Mouse (Mus musculus): ENCODE data around the gene Ccdc146. TPM values are rescaled to one million over a fixed set of nuclear protein-coding genes. Genes with fewer than 3 reads are reported as not detected.

The Ccdc146 gene
- 1 to 10 TPM; 3.0 to 3.6 TPM for total RNA-seq (2021)

GRCm38 (mm10) chr5:21424614-21425602 is at the start of gene Ccdc146, which contains the start of gene Fam185a:
Gene Ccdc146 (minus strand): TSS chr5:21424677.
Gene Fam185a (plus strand): TSS chr5:21424958.
- intact Hi-C loops (cut with DNase I) = loop anchor here (10.0 kb wide), 2 partner anchors 310 to 540 kb away; partner anchors contain the start of genes Phtf2, Pmpcb and Tmem60
- DNase-seq (ENCODE audit: low spot score) = peak; percentile 93

GRCm38 (mm10) chr5:21468100-21468499 is 43.6 kb upstream of the Ccdc146 start:
- DNase-seq (ENCODE audit: low spot score) = no peak
- intact Hi-C loops (cut with DNase I) = no loop called here

- intact Hi-C loops (cut with DNase I) = no loop called here
- no peak for DNase-seq (ENCODE audit: low spot score)
Measured at GRCm38 (mm10) chr5:21467387-21467786, 42.9 kb upstream of the Ccdc146 start.

- no peak for DNase-seq (ENCODE audit: low spot score)
- intact Hi-C loops (cut with DNase I) = no loop called here
Measured at GRCm38 (mm10) chr5:21440833-21441530, 16.5 kb upstream of the Ccdc146 start.

- intact Hi-C loops (cut with DNase I) = no loop called here
- DNase-seq (ENCODE audit: low spot score) = no peak
Measured at GRCm38 (mm10) chr5:21439446-21440110, 15.1 kb upstream of the Ccdc146 start.

- DNase-seq (ENCODE audit: low spot score) = no peak
- intact Hi-C loops (cut with DNase I) = no loop called here
Measured at GRCm38 (mm10) chr5:21438428-21438827, 14.0 kb upstream of the Ccdc146 start.

- intact Hi-C loops (cut with DNase I) = no loop called here
- no peak for DNase-seq (ENCODE audit: low spot score)
Measured at GRCm38 (mm10) chr5:21436471-21436975, 12.0 kb upstream of the Ccdc146 start.

- intact Hi-C loops (cut with DNase I) = loop anchor here (1.0 to 2.0 kb wide), 2 partner anchors 152 to 206 kb away; no protein-coding TSS in a partner anchor
- no peak for DNase-seq (ENCODE audit: low spot score)
Measured at GRCm38 (mm10) chr5:21434148-21434929, 9.9 kb upstream of the Ccdc146 start.

GRCm38 (mm10) chr5:21426666-21427065 is 2.2 kb upstream of the Ccdc146 start:
- intact Hi-C loops (cut with DNase I) = loop anchor here (2.0 to 10.0 kb wide), 3 partner anchors 100 to 542 kb away; partner anchors contain the start of genes Phtf2, Pmpcb and Tmem60
- DNase-seq (ENCODE audit: low spot score) = no peak

- intact Hi-C loops (cut with DNase I) = loop anchor here (1.0 to 10.0 kb wide), 5 partner anchors 92 to 536 kb away; partner anchors contain the start of genes Phtf2, Pmpcb and Tmem60
- no peak for DNase-seq (ENCODE audit: low spot score)
Measured at GRCm38 (mm10) chr5:21420609-21421008, 3.9 kb downstream of the Ccdc146 start.

- intact Hi-C loops (cut with DNase I) = no loop called here
- DNase-seq (ENCODE audit: low spot score) = no peak
Measured at GRCm38 (mm10) chr5:21418613-21419012, 5.9 kb downstream of the Ccdc146 start.

GRCm38 (mm10) chr5:21414116-21414820 is 10.2 kb downstream of the Ccdc146 start:
- intact Hi-C loops (cut with DNase I) = no loop called here
- no peak for DNase-seq (ENCODE audit: low spot score)

GRCm38 (mm10) chr5:21413322-21413721 is 11.2 kb downstream of the Ccdc146 start:
- DNase-seq (ENCODE audit: low spot score) = no peak
- intact Hi-C loops (cut with DNase I) = no loop called here

GRCm38 (mm10) chr5:21412056-21412455 is 12.4 kb downstream of the Ccdc146 start:
- intact Hi-C loops (cut with DNase I) = no loop called here
- no peak for DNase-seq (ENCODE audit: low spot score)

- intact Hi-C loops (cut with DNase I) = no loop called here
- DNase-seq (ENCODE audit: low spot score) = no peak
Measured at GRCm38 (mm10) chr5:21411261-21411666, 13.2 kb downstream of the Ccdc146 start.

- intact Hi-C loops (cut with DNase I) = no loop called here
- no peak for DNase-seq (ENCODE audit: low spot score)
Measured at GRCm38 (mm10) chr5:21395205-21395840, 29.2 kb downstream of the Ccdc146 start.

GRCm38 (mm10) chr5:21394562-21394961 is 29.9 kb downstream of the Ccdc146 start:
- intact Hi-C loops (cut with DNase I) = no loop called here
- DNase-seq (ENCODE audit: low spot score) = no peak
